Mouse (Mus musculus) liver, embryonic 11.5 days (tissue): ENCODE measurements around the gene Supt5. TPM values are rescaled to one million over a fixed set of nuclear protein-coding genes. Genes with fewer than 3 reads are reported as not detected.

ENCODE experiments used
- ATAC-seq: fragments of 200-750 bp; cut with Nextera tagmentation; replicated peaks from 2 replicates; pipeline ENCODE4 v1.8.0; 2017; ENCODE audit warnings: moderate number of reproducible peaks, mild to moderate bottlenecking, moderate TSS enrichment, moderate library complexity; ENCODE audit not compliant: low FRiP score
- DNase-seq: peaks from one replicate; pipeline ENCODE4 v3.0.0-alpha.2; 2017; ENCODE audit warnings: low spot score
- H3K27ac ChIP-seq: fragments of 300-500 bp; sonication (generic); 2 replicates; pipeline ENCODE4 v1.5.1; 2014; ENCODE audit warnings: mild to moderate bottlenecking, low read depth, low read length, control low read depth
- H3K27me3 ChIP-seq: fragments of 300-500 bp; sonication (generic); replicated peaks from 2 replicates; pipeline ENCODE4 v1.6.1; 2014; ENCODE audit warnings: low read length, mixed read lengths; ENCODE audit not compliant: control insufficient read depth, insufficient read depth
- H3K36me3 ChIP-seq: fragments of 300-500 bp; sonication (generic); 2 replicates; pipeline ENCODE4 v1.6.1; 2014; ENCODE audit warnings: mild to moderate bottlenecking, low read length, moderate library complexity, mixed read lengths; ENCODE audit not compliant: control insufficient read depth, insufficient read depth
- H3K4me1 ChIP-seq: fragments of 300-500 bp; sonication (generic); replicated peaks from 2 replicates; pipeline ENCODE4 v1.6.1; 2014; ENCODE audit warnings: low read length, mixed read lengths; ENCODE audit not compliant: control insufficient read depth, insufficient read depth
- H3K4me2 ChIP-seq: fragments of 300-500 bp; sonication (generic); 2 replicates; pipeline ENCODE4 v1.6.1; 2014; ENCODE audit warnings: mild to moderate bottlenecking, control low read depth, moderate library complexity
- H3K4me3 ChIP-seq: fragments of 300-500 bp; sonication (generic); 2 replicates; pipeline ENCODE4 v1.5.1; 2014; ENCODE audit warnings: low read depth, low read length, control low read depth
- H3K9ac ChIP-seq: fragments of 300-500 bp; sonication (generic); 2 replicates; pipeline ENCODE4 v1.6.1; 2014; ENCODE audit warnings: low read depth, low read length, control low read depth
- H3K9me3 ChIP-seq: fragments of 300-500 bp; sonication (generic); 2 replicates; pipeline ENCODE4 v1.6.1; 2016; ENCODE audit warnings: low read length, inconsistent platforms, mixed read lengths; ENCODE audit not compliant: control insufficient read depth
- WGBS: fragments of 180-500 bp; shearing (Covaris S2); extraction: QIAGEN DNeasy Blood & Tissue Kit; methylation state at CpG from one replicate; pipeline ENCODE4 v1.1.7; 2014; 5-methylcytosine and 5-hydroxymethylcytosine counted together
- polyA plus RNA-seq: library from polyadenylated mRNA; unstranded; fragments of >200 nt; fragmentation: Nextera tagmentation; extraction: Ambion mirVana; gene quantifications from 2 replicates; pipeline ENCODE4 v1.2.1, GENCODE M21; 2014

Gene Supt5
- polyA plus RNA-seq, 1 experiment from 2014 or later: 77.9 TPM

- peak overlapping the region; percentile 41 for H3K4me3 ChIP-seq
- peak; percentile 60 for DNase-seq
- H3K9me3 ChIP-seq: no peaks in the 10 kb centered on the region
- peak overlapping the region; percentile 92 for H3K4me2 ChIP-seq
- H3K4me1 ChIP-seq: peaks cover 56% of the 10 kb centered on the region
- peaks cover 7% of the 10 kb centered on the region for H3K36me3 ChIP-seq
- H3K9ac ChIP-seq: peak overlapping the region; percentile 61
- ATAC-seq: peak; percentile 48
- 16% methylated on average over 11 of the region's 11 CpGs for WGBS
- no peaks in the 10 kb centered on the region for H3K27me3 ChIP-seq
- peak overlapping the region; percentile 89 for H3K27ac ChIP-seq
These were observed 44.4 kb upstream of the Supt5 start for GRCm38 (mm10) chr7:28382981-28383396.

DNA sequence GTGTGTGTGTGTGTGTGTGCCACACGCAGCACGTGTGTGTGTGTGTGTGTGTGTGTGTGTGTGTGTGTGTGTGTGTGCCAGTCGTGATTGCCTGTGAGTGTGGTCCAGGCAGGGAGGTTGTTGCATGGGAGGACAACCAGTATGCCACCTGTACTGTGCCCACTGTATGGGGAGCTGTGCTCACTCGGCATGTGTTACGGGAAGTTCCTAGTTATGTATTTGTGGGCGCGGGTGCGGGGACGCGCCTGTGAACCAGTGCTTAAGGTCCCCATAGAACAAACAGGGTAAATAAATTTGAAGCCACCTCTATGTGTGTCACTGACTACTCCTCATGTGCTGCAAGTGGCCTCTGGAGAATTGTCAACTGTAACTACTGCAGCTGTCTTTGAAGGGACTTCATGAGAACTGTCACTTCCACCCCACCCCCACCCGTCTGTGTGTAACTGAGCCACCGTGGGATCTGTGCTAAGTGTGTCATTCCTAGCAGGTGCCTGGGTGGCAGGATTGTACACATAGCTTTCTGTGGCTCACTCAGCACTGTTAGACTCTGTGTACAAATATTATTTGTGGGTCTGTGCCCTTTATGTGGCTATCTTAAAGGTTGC is 43.9 kb upstream of the Supt5 start:
- peak overlapping the region; percentile 92 for H3K4me2 ChIP-seq
- ATAC-seq (no peak), DNase-seq (no peak)
- H3K27me3 ChIP-seq: no peaks in the 10 kb centered on the region
- peak overlapping the region; percentile 41 for H3K4me3 ChIP-seq
- H3K36me3 ChIP-seq: peaks cover 12% of the 10 kb centered on the region
- H3K9me3 ChIP-seq: no peaks in the 10 kb centered on the region
- 31% methylated on average over 10 of the region's 12 CpGs for WGBS
- H3K4me1 ChIP-seq: peaks cover 62% of the 10 kb centered on the region
- H3K9ac ChIP-seq: peak overlapping the region; percentile 61
- H3K27ac ChIP-seq: peak overlapping the region; percentile 89

DNA sequence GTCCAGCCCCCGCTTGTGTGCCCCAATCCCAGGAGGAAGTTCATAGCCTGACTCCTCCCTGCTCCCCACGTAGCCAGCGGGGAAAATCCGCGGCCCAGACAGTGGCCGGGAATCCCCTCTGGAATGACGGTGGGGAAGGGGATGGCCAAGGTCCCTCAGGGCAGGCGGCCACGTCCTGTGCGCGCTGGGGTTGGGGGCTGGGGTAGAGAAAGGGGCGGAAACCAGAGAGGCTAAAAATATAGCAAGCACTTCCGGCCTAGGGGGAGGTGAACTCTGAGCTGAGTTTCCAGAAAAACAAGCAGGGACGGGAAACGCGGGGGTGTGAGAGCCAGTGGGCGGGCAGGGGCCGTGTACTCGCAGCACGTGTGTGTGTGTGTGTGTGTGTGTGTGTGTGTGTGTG is 43.4 kb upstream of the Supt5 start:
- WGBS: 1% methylated on average over 17 of the region's 20 CpGs
- peak overlapping the region; percentile 61 for H3K9ac ChIP-seq
- H3K4me1 ChIP-seq: peaks cover 67% of the 10 kb centered on the region
- H3K4me3 ChIP-seq: peak overlapping the region; percentile 41
- no peaks in the 10 kb centered on the region for H3K9me3 ChIP-seq
- peaks cover 12% of the 10 kb centered on the region for H3K36me3 ChIP-seq
- DNase-seq (peak; percentile 84), ATAC-seq (peak; percentile 38)
- H3K4me2 ChIP-seq: peak overlapping the region; percentile 92
- peak overlapping the region; percentile 89 for H3K27ac ChIP-seq
- H3K27me3 ChIP-seq: no peaks in the 10 kb centered on the region

DNA sequence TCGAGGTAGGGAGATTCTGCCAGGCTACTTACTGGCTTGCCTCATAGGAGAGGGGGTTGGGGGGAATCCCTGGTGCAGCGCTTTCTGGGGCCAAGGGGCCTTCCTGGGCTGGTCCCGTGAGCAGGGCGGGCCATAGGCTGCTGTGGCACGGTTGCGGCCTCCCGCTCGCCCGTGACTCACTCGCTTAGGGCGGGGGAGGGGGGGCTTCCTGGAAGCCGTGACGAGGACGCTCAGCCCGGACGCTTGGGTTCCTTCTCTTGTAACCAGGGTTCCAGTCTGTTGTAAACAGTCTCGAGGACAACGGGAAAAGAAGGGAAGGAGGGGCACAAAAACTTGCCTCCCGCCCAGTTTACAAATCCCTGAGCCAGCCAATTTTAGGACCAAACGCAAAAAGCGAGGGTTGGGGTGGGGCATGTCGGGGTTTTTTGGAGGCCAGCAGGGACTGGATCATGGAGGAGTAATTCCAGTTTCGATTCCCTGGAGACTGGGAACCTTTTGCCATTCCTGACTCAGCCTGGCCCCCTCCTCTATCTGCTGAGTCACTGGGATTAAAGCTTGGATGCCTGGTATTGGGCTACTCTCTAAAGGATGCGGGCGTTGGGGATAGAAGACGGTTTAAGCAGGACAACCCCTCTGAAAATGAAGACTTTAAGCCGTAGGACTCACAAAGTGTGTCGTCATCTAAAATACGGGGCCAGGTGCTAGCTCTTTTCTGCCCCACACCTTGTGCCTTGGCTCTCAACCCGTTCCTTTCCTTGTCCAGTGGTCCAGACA is 42.7 kb upstream of the Supt5 start:
- Histone ChIP-seq H3K4me2 (peak overlapping the region; percentile 92), H3K4me1 (peaks cover 72% of the 10 kb centered on the region), H3K36me3 (peaks cover 12% of the 10 kb centered on the region), H3K27ac (peak overlapping the region; percentile 89), H3K9me3 (no peaks in the 10 kb centered on the region), H3K27me3 (no peaks in the 10 kb centered on the region), H3K9ac (peak overlapping the region; percentile 61), H3K4me3 (peak overlapping the region; percentile 41)
- DNase-seq (peak; percentile 73), ATAC-seq (peak; percentile 42)
- 3% methylated on average over 30 of the region's 30 CpGs for WGBS

- Histone ChIP-seq H3K4me1 (peaks cover 74% of the 10 kb centered on the region), H3K4me3 (peak within 1 kb of the TSS; percentile 80), H3K27me3 (no peaks in the 10 kb centered on the region), H3K27ac (peak within 1 kb of the TSS; percentile 89), H3K36me3 (peaks cover 10% of the 10 kb centered on the region), H3K4me2 (peak within 1 kb of the TSS; percentile 92), H3K9ac (peak within 1 kb of the TSS; percentile 85), H3K9me3 (no peaks in the 10 kb centered on the region)
- DNase-seq (no peak), ATAC-seq (no peak)
- WGBS: 35% methylated on average over 17 of the region's 17 CpGs
These were observed 41.9 kb upstream of the Supt5 start, which contains the start of gene Zfp36 for GRCm38 (mm10) chr7:28380237-28381016. Zfp36 (minus strand) TSS chr7:28380253.

DNA sequence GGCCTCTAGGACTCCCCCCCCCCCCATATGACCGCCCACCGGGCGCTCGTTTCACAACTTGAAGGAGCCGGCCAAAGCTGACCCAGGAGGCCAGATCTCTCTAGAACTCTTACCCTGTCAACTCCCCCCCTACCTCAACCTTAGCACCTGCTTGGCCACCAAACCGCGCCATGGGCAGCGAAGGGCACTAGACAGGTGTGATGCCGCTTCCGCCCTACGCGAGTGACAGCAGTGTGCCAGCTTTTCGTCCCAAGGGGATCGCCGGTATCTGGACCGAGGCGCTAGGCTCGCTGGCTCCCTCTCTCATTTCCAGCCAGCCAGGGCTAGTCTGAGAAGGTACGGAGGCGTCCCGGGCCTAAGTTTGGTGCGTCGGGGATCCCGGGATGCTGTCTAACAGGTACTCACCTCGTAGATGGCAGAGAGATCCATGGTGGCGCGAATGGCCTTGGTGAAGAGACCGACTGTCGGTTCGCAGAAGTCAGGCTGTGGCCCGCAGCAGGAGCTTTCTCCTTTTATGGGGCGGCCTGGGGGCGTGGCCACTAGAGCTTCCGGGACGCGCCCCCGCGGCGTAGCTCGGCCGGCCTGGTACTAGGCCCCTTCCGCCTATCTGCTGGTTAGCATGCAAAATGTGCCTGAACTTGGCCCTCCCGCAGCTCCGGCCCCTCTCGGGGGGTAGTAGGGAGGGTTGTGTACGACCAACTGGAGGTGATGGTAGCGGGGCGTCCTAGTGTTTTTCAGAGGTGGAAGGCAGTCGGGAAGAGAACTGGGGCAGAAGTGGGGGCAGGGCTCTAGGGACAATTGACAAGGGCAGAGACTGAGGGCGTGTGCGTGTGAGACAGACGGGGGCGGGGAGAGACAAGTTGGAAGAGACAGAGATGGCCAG is 40.5 kb upstream of the Supt5 start:
- Histone ChIP-seq H3K4me2 (peak overlapping the region; percentile 92), H3K4me1 (peaks cover 78% of the 10 kb centered on the region), H3K27me3 (no peaks in the 10 kb centered on the region), H3K9ac (peak overlapping the region; percentile 85), H3K36me3 (peaks cover 7% of the 10 kb centered on the region; the same call in 1 of the 2 replicates), H3K9me3 (no peaks in the 10 kb centered on the region), H3K4me3 (peak overlapping the region; percentile 80), H3K27ac (peak overlapping the region; percentile 89)
- peak; percentile 73 for ATAC-seq
- under 1% methylated on average over 53 of the region's 53 CpGs for WGBS
- peak; percentile 95 for DNase-seq

- no peaks in the 10 kb centered on the region for H3K27me3 ChIP-seq
- H3K36me3 ChIP-seq: peaks cover 7% of the 10 kb centered on the region; the same call in 1 of the 2 replicates
- peaks cover 78% of the 10 kb centered on the region for H3K4me1 ChIP-seq
- ATAC-seq (no peak), DNase-seq (no peak)
- peak overlapping the region; percentile 89 for H3K27ac ChIP-seq
- H3K4me2 ChIP-seq: peak overlapping the region; percentile 92
- H3K9me3 ChIP-seq: no peaks in the 10 kb centered on the region
- H3K4me3 ChIP-seq: peak overlapping the region; percentile 80
- peak overlapping the region; percentile 85 for H3K9ac ChIP-seq
- 25% methylated on average over 32 of the region's 32 CpGs for WGBS
These were observed 39.6 kb upstream of the Supt5 start for GRCm38 (mm10) chr7:28378066-28378690.
